Mouse (Mus musculus): ENCODE data around the gene Adar. TPM values are rescaled to one million over a fixed set of nuclear protein-coding genes. Genes with fewer than 3 reads are reported as not detected.

Gene Adar
- polyA plus RNA-seq, 1 experiment from 2014 or later: 15.0 TPM

DNA sequence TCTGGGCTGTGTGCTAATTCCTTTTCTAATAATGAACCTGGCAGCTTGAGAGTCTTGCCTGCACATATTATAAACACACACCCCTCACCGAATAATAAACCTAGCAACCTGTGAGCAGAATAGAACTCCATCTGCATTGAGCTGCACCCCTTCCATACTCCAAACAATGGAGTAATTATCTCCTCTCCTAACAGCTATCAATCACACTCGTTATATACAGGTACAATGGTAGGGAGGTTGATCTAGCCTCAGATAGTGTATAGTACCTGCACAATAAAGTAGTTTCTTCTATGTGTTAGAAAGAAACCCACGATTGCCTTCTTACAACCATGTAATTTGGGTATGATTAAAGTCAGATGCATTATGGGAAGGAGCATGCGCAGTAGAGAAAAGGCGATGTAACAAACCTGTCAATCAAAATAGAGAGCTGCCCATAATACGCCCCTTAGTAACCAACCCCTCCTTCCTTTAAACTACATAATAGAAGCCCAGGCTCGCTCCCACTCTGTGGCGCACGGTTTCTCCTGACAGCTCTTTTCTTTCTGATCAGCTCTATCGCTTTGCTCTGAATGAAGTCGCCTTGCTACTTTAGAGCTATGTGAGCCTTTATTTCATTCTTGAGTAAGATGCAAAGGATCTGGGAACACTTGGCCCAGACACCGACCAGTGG lies 18.5 kb upstream of the Adar start:
- Histone ChIP-seq H3K36me3 (ENCODE audit: control insufficient read depth, insufficient read depth, low read length) (no peaks in the 10 kb centered on the region), H3K27ac (ENCODE audit: low read depth, low read length) (no peak overlapping the region), H3K4me2 (replicated peaks; ENCODE audit: low read depth, low read length) (no peak overlapping the region), H3K4me3 (ENCODE audit: low read length) (no peak overlapping the region), H3K27me3 (ENCODE audit: control insufficient read depth, insufficient read depth, low read length) (no peaks in the 10 kb centered on the region), H3K9ac (ENCODE audit: low read depth, low read length) (no peak overlapping the region), H3K9me3 (ENCODE audit: control insufficient read depth, low read length) (no peaks in the 10 kb centered on the region), H3K4me1 (ENCODE audit: control insufficient read depth, insufficient read depth, low read length) (no peaks in the 10 kb centered on the region)
- no peak for ATAC-seq (ENCODE audit: low FRiP score, low TSS enrichment)
- 85% methylated on average over 12 of the region's 12 CpGs for WGBS

DNA sequence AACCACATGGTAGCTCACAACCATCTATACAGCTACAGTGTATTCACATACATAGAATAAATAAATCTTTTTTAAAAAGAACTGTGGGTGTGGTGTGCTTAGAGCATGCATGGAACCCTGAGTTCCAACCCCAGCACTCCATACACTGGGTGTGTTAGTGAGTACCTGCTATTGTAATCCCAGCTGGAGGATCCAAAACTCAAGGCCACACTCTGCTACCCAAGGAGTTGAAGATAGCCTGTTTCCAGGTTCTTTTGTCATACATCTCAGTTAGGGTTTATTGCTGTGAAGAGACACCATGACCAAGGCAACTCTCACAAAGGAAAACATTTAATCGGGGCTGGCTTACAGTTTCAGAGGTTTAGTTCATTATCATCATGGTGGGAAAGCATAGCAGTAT lies 15.9 kb upstream of the Adar start:
- no peak overlapping the region for H3K4me2 ChIP-seq (replicated peaks; ENCODE audit: low read depth, low read length)

DNA sequence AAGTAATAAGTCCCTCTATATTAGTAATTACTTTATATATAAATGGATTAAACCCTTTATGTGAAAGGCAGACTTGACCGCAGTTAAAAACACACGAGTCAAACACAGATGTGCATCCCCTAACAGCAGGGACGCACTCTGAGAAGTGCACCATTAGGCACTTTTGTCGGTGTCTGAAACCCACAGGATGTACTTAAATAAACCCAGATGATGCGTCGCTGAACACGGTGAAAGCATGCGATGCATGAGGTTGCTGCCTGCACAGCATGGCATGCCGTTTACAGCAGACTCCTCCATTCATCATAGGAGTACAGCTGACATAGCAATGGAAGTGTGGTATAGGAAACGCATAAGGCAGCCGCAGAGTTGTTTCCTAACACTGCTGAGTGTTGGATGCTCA lies 14.4 kb upstream of the Adar start:
- Histone ChIP-seq H3K4me2 (replicated peaks; ENCODE audit: low read depth, low read length) (no peak overlapping the region), H3K4me1 (ENCODE audit: control insufficient read depth, insufficient read depth, low read length) (no peaks in the 10 kb centered on the region), H3K27ac (ENCODE audit: low read depth, low read length) (no peak overlapping the region), H3K36me3 (ENCODE audit: control insufficient read depth, insufficient read depth, low read length) (no peaks in the 10 kb centered on the region), H3K27me3 (ENCODE audit: control insufficient read depth, insufficient read depth, low read length) (no peaks in the 10 kb centered on the region), H3K9ac (ENCODE audit: low read depth, low read length) (no peak overlapping the region), H3K9me3 (ENCODE audit: control insufficient read depth, low read length) (no peaks in the 10 kb centered on the region), H3K4me3 (ENCODE audit: low read length) (no peak overlapping the region)
- no peak for ATAC-seq (ENCODE audit: low FRiP score, low TSS enrichment)
- 85% methylated on average over 11 of the region's 11 CpGs for WGBS

More for the DNA sequence above, 15.9 kb upstream of the Adar start:
- no peak for ATAC-seq (ENCODE audit: low FRiP score, low TSS enrichment)
- Histone ChIP-seq H3K9ac (ENCODE audit: low read depth, low read length) (no peak overlapping the region), H3K36me3 (ENCODE audit: control insufficient read depth, insufficient read depth, low read length) (no peaks in the 10 kb centered on the region), H3K9me3 (ENCODE audit: control insufficient read depth, low read length) (no peaks in the 10 kb centered on the region), H3K4me3 (ENCODE audit: low read length) (no peak overlapping the region), H3K27ac (ENCODE audit: low read depth, low read length) (no peak overlapping the region), H3K27me3 (ENCODE audit: control insufficient read depth, insufficient read depth, low read length) (no peaks in the 10 kb centered on the region), H3K4me1 (ENCODE audit: control insufficient read depth, insufficient read depth, low read length) (no peaks in the 10 kb centered on the region)
- WGBS: 90% methylated on average over 1 of the region's 1 CpGs

DNA sequence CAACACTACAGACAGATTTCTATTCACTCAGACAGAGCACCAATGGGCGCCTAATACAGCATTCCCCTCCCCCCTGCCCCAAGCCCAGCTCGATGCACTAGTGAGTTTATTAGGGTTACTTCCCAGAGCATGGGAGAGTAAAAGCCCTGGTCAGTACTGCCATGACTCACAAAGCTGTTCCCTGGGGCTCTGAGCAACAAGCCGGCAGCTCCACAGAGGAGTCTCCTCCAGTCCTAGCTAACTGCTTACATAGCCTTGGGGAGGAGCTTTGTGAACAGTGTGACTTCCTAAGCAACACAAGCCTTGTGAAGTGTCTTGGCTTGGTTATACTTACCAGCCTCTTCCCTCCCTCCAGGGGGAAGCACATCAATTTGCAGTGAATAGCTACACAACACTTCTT lies 11.2 kb upstream of the Adar start:
- WGBS: 26% methylated on average over 3 of the region's 3 CpGs
- no peak overlapping the region for H3K27ac ChIP-seq (ENCODE audit: low read depth, low read length)
- H3K9me3 ChIP-seq (ENCODE audit: control insufficient read depth, low read length): no peaks in the 10 kb centered on the region
- no peak overlapping the region for H3K4me3 ChIP-seq (ENCODE audit: low read length)
- ATAC-seq (ENCODE audit: low FRiP score, low TSS enrichment): no peak
- no peaks in the 10 kb centered on the region for H3K27me3 ChIP-seq (ENCODE audit: control insufficient read depth, insufficient read depth, low read length)
- no peaks in the 10 kb centered on the region for H3K36me3 ChIP-seq (ENCODE audit: control insufficient read depth, insufficient read depth, low read length)
- no peak overlapping the region for H3K4me2 ChIP-seq (replicated peaks; ENCODE audit: low read depth, low read length)
- H3K4me1 ChIP-seq (ENCODE audit: control insufficient read depth, insufficient read depth, low read length): no peaks in the 10 kb centered on the region
- H3K9ac ChIP-seq (ENCODE audit: low read depth, low read length): no peak overlapping the region

DNA sequence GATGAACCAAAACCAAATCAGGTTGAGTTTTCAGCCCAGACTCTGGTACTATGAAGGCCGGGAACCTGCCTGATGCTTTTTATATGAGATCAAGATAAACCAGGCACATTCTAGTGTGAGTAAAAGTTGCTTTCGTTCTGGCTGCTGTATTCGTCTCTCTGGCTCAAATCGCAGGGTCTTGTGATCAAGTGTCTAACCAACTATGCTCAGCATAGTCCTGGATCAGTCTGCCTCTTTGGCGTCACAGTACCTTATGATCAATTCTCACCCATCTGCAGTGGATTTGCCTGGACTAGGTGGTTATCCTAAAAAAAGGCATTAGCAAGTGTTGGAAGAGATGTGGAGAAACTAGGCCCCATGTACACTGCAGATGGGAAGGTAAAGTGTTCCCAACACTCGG lies 10.8 kb upstream of the Adar start:
- Histone ChIP-seq H3K27me3 (ENCODE audit: control insufficient read depth, insufficient read depth, low read length) (no peaks in the 10 kb centered on the region), H3K36me3 (ENCODE audit: control insufficient read depth, insufficient read depth, low read length) (no peaks in the 10 kb centered on the region), H3K27ac (ENCODE audit: low read depth, low read length) (no peak overlapping the region), H3K9me3 (ENCODE audit: control insufficient read depth, low read length) (no peaks in the 10 kb centered on the region), H3K9ac (ENCODE audit: low read depth, low read length) (no peak overlapping the region), H3K4me3 (ENCODE audit: low read length) (no peak overlapping the region), H3K4me2 (replicated peaks; ENCODE audit: low read depth, low read length) (no peak overlapping the region), H3K4me1 (ENCODE audit: control insufficient read depth, insufficient read depth, low read length) (no peaks in the 10 kb centered on the region)
- ATAC-seq (ENCODE audit: low FRiP score, low TSS enrichment): no peak
- 85% methylated on average over 6 of the region's 6 CpGs for WGBS

DNA sequence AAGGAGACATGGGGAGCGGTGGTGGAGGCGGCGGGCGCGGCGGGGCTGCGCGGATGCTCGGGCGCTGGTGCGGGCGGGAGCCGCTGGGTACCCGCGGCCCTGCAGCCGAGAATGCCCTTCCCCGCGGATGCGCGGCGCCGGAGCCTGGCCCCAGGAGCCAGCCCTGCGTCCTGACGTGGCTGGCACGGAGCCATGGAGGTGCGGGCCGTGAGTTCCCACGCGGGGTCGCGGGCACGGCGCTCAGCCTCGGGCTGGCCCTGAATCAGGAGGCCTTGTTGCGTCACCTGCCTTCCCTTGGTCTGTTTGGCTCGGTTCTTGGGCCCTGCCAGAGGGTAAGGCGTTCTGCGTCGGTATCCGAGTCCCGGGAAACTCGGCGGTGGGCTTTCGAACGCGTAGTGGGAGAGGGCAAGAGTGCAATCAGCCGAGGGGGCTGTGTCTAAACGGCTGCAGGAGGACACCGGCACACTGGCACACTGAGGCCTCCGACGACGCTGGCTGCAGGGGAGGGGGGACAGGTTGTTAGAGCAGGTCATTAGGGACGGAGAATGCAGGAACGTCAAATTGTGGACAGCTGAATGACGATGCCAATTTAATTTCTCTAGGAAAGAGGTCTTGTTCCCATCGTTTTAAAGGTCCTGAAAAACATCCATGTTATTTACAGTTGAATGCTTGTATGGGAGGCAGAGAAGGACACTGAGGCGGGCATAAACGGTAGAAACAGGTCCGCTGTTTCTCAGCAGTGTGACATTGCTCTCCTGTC lies 565 bp downstream of the Adar start:
- 2% methylated on average over 57 of the region's 59 CpGs for WGBS
- Histone ChIP-seq H3K27ac (ENCODE audit: low read depth, low read length) (no peak overlapping the region; the same call in 1 of the 2 replicates), H3K4me1 (ENCODE audit: control insufficient read depth, insufficient read depth, low read length) (peaks cover 6% of the 10 kb centered on the region; the same call in 1 of the 2 replicates), H3K4me2 (replicated peaks; ENCODE audit: low read depth, low read length) (peak overlapping the region; percentile 92), H3K9me3 (ENCODE audit: control insufficient read depth, low read length) (no peaks in the 10 kb centered on the region), H3K27me3 (ENCODE audit: control insufficient read depth, insufficient read depth, low read length) (no peaks in the 10 kb centered on the region; the same call in 1 of the 2 replicates), H3K36me3 (ENCODE audit: control insufficient read depth, insufficient read depth, low read length) (no peaks in the 10 kb centered on the region), H3K9ac (ENCODE audit: low read depth, low read length) (peak overlapping the region; percentile 90), H3K4me3 (ENCODE audit: low read length) (peak overlapping the region; percentile 95)
- peak; percentile 79 for ATAC-seq (ENCODE audit: low FRiP score, low TSS enrichment)

DNA sequence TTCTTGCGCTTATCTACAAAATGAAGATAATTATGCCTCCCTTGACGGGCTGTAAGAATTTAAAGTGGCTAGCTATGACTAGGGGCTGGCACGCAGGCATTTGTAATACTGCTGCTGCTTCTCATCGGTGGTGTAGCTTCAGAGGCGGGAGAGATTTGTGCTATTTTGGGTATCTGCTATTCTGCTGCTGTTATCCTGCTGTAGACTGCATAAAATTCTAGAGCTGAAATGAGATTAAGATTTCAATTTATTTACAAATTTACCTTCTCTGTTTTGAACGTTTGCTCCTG lies 1.1 kb downstream of the Adar start:
- no peaks in the 10 kb centered on the region; the same call in 1 of the 2 replicates for H3K27me3 ChIP-seq (ENCODE audit: control insufficient read depth, insufficient read depth, low read length)
- peak overlapping the region; percentile 95 for H3K4me3 ChIP-seq (ENCODE audit: low read length)
- ATAC-seq (ENCODE audit: low FRiP score, low TSS enrichment): no peak
- peak overlapping the region; percentile 90 for H3K9ac ChIP-seq (ENCODE audit: low read depth, low read length)
- H3K9me3 ChIP-seq (ENCODE audit: control insufficient read depth, low read length): no peaks in the 10 kb centered on the region
- no peaks in the 10 kb centered on the region for H3K36me3 ChIP-seq (ENCODE audit: control insufficient read depth, insufficient read depth, low read length)
- H3K4me2 ChIP-seq (replicated peaks; ENCODE audit: low read depth, low read length): peak overlapping the region; percentile 92
- no peak overlapping the region for H3K27ac ChIP-seq (ENCODE audit: low read depth, low read length)
- 71% methylated on average over 6 of the region's 6 CpGs for WGBS
- peaks cover 6% of the 10 kb centered on the region; the same call in 1 of the 2 replicates for H3K4me1 ChIP-seq (ENCODE audit: control insufficient read depth, insufficient read depth, low read length)

DNA sequence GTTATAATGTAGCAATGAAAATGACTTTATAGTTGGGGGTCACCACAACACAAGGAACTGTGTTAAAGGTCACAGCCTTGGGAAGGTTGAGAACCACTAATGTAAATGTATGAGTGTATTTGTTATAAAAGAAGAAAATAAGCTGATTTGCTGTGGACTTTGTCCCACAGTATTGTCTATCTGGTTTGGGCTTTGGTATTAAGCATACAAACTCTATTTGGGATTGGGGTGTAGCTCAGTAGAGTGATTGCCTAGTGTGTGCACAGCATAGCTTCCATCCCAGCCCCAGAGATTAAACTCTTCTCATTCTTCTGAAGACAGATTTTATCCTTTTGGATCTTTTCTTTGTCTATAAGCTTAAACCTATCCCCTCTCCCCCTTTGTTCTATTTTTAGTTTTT lies 7.2 kb downstream of the Adar start:
- H3K4me3 ChIP-seq (ENCODE audit: low read length): no peak overlapping the region

DNA sequence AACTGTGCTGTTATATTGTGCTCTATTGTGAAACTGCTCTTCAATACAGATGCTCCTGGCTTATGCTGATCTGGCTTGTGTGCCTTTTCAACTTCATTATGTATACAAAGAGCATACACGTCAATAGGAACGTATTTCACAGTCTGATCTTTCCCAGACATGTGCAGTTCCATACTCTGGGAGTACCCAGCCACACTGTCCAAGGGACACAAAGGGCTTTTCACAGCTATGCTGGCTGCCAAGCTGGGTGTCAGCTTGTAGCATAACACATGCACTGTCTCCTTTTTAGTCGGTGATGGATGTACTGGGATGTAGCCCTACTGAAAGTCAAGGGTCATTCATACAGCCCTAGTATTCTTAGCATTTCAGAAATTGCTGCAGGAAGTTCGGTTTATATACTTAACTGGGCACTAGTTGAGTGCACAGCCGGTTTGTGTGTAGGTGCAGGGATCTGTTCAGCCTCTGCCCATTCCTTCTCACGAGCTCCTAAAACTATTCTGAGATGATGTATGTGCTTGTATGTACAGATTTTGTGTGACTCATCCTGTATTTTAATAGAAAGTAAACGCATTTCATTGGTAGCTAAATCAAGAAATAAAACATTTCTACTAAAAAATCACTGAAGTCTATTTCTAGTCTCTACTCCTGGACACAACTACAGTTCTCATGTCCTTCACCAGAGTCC lies 8.7 kb downstream of the Adar start:
- Histone ChIP-seq H3K4me3 (ENCODE audit: low read length) (no peak overlapping the region), H3K27me3 (ENCODE audit: control insufficient read depth, insufficient read depth, low read length) (no peaks in the 10 kb centered on the region), H3K4me2 (replicated peaks; ENCODE audit: low read depth, low read length) (no peak overlapping the region)

More for the DNA sequence above, 7.2 kb downstream of the Adar start:
- Histone ChIP-seq H3K27ac (ENCODE audit: low read depth, low read length) (no peak overlapping the region), H3K9ac (ENCODE audit: low read depth, low read length) (no peak overlapping the region), H3K4me2 (replicated peaks; ENCODE audit: low read depth, low read length) (no peak overlapping the region), H3K4me1 (ENCODE audit: control insufficient read depth, insufficient read depth, low read length) (no peaks in the 10 kb centered on the region), H3K9me3 (ENCODE audit: control insufficient read depth, low read length) (no peaks in the 10 kb centered on the region), H3K27me3 (ENCODE audit: control insufficient read depth, insufficient read depth, low read length) (no peaks in the 10 kb centered on the region), H3K36me3 (ENCODE audit: control insufficient read depth, insufficient read depth, low read length) (no peaks in the 10 kb centered on the region)
- no peak for ATAC-seq (ENCODE audit: low FRiP score, low TSS enrichment)

More for the DNA sequence above, 8.7 kb downstream of the Adar start:
- H3K9ac ChIP-seq (ENCODE audit: low read depth, low read length): no peak overlapping the region
- ATAC-seq (ENCODE audit: low FRiP score, low TSS enrichment): no peak
- H3K36me3 ChIP-seq (ENCODE audit: control insufficient read depth, insufficient read depth, low read length): no peaks in the 10 kb centered on the region
- H3K4me1 ChIP-seq (ENCODE audit: control insufficient read depth, insufficient read depth, low read length): no peaks in the 10 kb centered on the region
- H3K27ac ChIP-seq (ENCODE audit: low read depth, low read length): no peak overlapping the region
- H3K9me3 ChIP-seq (ENCODE audit: control insufficient read depth, low read length): no peaks in the 10 kb centered on the region
- 88% methylated on average over 7 of the region's 7 CpGs for WGBS

All from kidney, embryonic 14.5 days (tissue).